Mouse (Mus musculus) spleen, postnatal 36 days (tissue): Measurements from ENCODE around the gene Lars2.
"Not testable (repeated sequence)": the region's sequence is repeated elsewhere in the genome, so short reads cannot be mapped to it uniquely, and the experiment has no call there.

Source experiments
- DNase-seq, 2 experiments: peaks; one replicate each; pipeline ENCODE4 v3.0.0; 2022; ENCODE audit warnings: low spot score in 2 of 2, mixed read lengths in 1 of 2

Lars2 gene

GRCm38 (mm10) chr9:123391140-123391849 is 24.6 kb downstream of the Lars2 start:
- no peak for DNase-seq

DNA sequence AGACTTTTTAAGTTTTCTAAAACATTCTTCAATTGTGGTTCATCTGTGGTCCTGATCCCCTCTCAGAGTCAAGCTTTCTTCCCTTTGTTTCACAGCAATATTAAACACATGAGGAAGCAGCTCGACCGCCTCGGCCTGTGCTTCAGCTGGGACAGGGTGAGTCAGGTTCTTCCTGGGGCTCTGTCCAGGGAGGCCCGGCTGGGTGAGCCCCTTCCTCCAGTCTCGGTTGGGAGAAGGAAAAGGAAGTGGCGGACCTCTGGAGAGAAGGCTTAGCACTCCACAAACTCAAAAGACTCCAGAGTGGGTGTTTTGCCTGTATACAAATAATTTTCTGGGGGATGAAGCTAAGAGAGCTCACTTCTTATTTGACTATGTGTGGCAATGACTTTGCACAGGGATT is 28.1 kb downstream of the Lars2 start:
- no peak for DNase-seq

- DNase-seq: no peak
Observed at GRCm38 (mm10) chr9:123397701-123398100, 31.0 kb downstream of the Lars2 start.

GRCm38 (mm10) chr9:123402215-123402614 is 35.5 kb downstream of the Lars2 start:
- DNase-seq: no peak

- no peak for DNase-seq
Observed at GRCm38 (mm10) chr9:123403031-123403430, 36.3 kb downstream of the Lars2 start.

DNA sequence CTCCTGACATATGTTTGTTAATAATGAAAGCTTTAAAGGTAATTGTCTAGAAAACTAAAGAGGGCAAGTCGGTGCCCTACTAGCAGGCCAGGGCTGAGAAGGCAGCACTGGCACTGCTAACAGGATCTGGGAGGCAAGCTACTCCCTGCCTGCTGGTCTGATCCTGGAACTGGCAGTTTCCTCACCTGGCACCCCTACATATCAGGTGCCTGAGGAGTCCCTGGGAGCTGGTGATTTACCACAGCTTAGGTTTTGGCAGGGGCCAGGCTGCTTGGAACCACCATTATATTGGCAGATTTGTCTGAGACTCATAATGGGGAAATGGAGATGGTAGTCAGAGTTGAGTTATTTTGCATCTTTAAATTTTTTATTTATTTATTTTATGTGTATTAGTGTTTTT is 38.5 kb downstream of the Lars2 start:
- no peak for DNase-seq

DNA sequence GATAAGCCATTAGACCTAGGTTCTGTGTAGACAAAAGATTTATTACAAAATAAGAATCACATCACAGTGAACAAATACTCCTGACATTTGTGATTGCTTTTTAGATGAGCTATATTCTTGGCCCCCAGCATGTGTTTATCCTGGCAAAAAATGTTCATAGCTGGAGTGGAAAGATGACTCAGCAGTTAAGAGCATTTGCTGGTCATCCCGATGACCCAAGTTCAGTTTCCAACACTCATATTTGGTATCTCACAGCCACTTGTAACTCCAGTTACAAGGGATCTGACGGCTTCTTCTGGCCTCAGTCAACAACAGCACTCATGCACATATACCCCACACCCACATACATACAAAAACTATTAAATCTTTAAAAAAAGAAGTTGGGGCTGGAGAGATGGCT is 42.0 kb downstream of the Lars2 start:
- no peak for DNase-seq

GRCm38 (mm10) chr9:123429863-123430262 is 63.1 kb downstream of the Lars2 start:
- DNase-seq: no peak

- no peak for DNase-seq
Observed at GRCm38 (mm10) chr9:123430973-123431372, 64.2 kb downstream of the Lars2 start.

GRCm38 (mm10) chr9:123438223-123438622 is 71.5 kb downstream of the Lars2 start:
- DNase-seq: no peak

- DNase-seq: no peak
Observed at GRCm38 (mm10) chr9:123440230-123441058, 73.7 kb downstream of the Lars2 start.

DNA sequence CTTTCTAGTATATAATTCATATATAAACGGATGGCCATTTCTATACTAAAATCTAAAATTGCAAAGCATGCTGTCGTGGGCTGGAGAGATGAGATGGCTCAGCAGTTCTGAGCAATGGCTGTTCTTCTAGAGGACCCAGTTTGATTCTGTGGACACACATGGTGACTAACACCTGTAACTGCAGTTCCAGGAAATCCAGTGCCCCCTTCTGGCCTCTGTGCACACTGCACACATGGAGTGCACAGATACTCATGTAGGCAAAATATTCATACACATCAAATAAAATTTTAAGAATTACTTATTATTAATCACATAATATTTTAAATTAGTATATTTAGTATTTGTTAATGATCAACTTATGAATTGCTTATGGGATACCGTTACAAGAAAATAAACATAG is 80.4 kb downstream of the Lars2 start:
- not testable (repeated sequence) for DNase-seq

DNA sequence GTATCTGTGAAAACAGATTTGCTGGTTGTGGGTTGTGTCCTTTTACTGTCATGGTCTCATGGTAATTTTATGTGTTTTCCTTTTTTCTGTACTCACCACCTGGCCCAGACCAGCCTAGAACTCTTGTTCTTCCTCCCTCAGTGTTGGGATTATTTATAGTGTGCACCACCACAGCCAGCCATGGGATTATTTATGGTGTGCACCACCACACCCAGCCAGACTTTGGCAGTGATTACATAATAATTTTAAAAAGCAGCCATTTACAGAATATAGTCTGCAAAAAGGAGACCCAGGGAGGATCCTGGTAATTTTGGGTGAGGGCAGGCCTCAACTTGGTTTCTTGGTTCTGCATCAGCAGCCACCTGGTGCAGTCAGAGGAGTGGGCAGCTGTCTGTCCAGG is 81.9 kb downstream of the Lars2 start:
- DNase-seq: no peak

- DNase-seq: peak; percentile 33 to 48
Observed at GRCm38 (mm10) chr9:123450174-123450573, 83.4 kb downstream of the Lars2 start.

- DNase-seq: no peak
Observed at GRCm38 (mm10) chr9:123451772-123452171, 85.0 kb downstream of the Lars2 start.

DNA sequence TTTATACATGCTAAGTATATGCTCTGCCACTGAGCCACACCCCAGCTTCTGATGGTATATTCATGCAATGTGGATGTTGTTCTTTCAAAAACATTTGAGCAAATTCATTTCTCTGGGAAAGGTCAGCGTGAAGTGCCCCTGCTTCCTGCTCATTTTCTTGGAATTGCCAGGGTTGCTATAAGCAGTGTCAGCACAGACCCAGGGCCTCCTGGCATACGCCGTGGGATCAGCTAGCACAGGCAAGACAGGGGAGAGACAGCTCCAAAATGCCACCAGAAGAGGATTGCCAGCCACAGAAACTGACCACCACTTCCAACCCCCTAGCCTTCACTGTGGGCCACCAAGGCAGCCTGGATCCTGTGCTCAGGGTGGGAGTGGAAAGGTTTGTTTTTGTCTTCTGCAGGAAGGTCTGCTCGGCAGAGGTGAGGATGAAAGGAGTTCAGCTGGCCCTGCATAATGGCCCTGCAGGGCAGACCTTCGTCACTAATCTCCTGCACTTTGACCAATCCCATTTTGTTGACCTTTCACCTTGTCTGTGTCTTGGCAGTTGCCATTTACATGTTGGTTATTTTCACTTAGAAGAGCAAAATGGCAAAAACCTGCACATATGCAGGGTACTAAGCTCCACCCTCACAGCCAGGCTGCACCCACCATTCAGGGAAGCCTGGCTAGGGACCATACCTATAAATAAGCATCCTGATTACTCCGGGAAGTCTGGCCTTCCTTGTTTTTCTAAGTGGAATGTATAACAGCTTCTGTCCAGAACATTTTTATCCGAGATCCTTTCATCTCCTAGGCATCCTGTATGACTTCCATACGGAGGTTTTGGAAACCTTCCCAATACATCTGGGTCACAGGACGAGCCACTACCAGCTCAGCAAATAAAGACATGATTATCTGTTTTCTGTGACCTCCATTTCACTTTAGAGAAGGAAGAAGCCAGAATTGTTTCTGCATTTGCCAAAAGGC is 90.2 kb downstream of the Lars2 start:
- DNase-seq: no peak

DNA sequence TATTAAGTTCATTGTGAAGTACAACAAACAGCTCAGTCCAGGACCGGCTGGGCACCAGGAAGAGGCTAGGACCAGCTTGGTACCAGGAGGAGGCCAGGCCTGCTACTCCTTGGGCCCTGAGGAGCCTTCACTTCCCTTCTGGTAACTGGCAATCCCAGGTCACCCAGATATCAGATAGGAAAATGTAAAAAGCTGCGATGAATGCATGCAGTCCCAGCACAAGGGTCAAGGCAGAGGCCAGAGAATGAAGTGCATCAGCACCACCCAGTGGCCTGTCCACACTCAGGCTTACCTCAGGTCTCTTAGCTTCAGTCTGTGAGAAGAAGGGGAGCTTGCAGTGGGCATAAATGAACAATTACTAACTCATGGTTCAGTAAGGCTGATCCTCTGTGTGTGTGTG is 90.9 kb downstream of the Lars2 start:
- DNase-seq: no peak

GRCm38 (mm10) chr9:123467141-123467620 is 100.5 kb downstream of the Lars2 start:
- no peak for DNase-seq

DNA sequence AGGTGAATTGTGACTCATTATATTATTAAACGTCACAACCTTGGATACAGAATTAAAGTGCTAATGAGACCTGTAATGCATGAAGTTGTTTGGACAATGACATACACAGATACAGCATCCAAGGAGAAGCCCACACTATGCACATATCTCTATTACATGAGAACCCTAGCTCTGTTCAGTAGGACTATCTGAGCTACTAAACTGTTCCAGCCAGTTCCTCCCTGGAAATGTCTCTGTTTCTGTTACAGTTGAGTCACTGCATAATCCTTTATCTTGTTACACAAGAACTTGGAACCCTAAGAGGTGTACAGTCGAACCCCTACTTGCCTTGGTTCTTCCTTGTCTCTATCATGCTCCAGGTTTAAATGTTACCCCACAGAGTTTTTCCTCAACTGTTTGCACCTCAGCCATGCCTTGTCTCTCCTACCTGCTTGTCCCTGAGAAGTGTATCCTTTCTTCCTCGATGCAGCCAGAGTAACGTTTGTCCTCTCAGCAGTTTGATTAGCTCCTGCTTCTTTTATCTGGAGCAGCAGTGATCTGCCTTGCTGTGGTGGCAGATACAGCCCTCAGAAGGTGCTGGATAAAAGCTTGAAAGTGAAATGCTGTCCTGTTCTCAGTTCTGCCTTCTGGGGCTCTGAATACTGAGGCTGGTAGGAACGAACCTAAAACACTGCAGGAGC is 101.8 kb downstream of the Lars2 start:
- no peak for DNase-seq

DNA sequence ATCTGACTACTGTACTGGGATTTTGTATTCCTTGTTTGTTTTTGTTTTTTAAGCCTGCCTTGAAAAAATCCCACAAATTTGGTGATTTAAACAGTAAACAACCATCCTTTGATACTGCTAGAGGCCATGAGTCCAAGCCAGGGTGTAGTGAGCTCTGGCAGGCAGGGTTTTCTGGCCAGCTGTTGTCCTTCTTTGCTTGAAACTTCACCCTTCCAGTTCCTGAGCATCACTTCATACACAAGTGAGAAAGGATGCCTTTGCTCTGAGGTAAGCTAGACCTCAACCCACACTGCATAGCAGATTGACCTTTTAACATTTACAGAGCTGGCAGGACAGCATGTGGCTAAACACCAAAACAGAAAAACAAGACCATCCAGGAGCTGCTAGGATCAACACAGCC is 102.4 kb downstream of the Lars2 start:
- DNase-seq: no peak

DNA sequence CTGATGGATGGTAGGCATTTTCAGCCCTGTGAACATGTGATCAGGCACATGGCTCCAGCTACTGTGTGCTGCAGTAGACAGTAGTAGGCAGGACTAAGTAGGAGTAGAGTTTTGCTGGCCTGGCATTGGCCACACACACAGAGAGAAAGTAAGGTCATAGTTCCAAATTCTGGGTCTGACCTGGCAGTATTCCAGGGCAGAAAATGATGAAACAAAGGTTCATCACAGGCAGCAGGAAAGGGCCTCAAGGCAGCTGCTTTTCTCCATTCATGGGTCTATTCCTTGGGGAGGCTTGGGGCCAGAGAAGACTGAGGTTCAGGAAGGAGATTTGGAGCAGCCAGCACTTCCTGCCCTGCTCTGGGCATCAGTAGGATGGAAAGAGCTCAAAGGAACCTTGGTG is 106.7 kb downstream of the Lars2 start:
- DNase-seq: no peak
